Mouse (Mus musculus) lung, adult 2 months (tissue): ENCODE measurements around the gene Mogat2.

Experiments
- CTCF ChIP-seq: fragments of 200-500 bp; IDR thresholded peaks from 2 replicates; pipeline ENCODE4 v1.5.1; 2011; ENCODE audit warnings: mild to moderate bottlenecking, low read length, control low read depth; ENCODE audit not compliant: insufficient read depth
- POLR2A ChIP-seq: fragments of 200-500 bp; IDR thresholded peaks from 2 replicates; pipeline ENCODE4 v1.6.1; 2011; ENCODE audit warnings: low read depth, mild to moderate bottlenecking, control low read depth, low read length, borderline replicate concordance; ENCODE audit errors: extremely low read depth

DNA sequence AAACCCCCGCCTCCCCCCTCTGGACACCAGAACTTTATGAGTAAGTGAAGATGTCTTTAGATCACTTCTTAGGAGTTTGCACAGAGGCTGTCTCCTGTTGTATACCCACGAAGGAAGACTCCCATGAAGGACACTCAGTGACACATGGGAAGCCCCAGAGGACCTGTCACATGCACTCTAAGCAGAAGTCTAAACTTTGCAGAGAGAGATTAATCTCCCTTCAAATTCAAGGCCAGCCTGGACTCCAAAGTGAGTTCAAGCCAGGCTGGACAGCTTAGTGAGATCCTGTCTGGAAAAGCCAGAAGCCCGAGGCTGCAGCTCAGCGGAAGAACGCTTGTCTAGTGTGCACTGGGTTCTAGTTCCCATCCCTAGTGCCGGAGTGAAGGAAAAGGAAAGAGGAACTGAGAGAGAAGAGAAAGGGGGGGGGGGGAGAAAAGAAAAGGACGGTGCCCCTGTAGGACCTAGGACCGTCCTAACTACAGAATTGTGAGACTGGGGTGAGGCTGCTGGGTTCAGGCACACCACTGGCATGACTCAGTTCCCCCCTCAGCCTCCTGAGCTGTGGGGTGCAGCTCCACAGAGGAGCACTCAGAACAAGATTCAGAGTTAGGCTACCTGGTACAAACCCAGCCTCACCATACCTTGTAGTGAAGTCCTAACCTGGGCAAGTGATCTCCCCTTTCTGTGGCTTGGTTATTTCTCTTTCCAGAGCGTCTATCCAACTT is 38.8 kb downstream of the Mogat2 start:
- TF ChIP-seq POLR2A, result no peak
- no peak for TF ChIP-seq CTCF
